Mouse (Mus musculus) forebrain, embryonic 13.5 days (tissue): Measurements from ENCODE around the gene Dnah17. TPM values are rescaled to one million over a fixed set of nuclear protein-coding genes. Genes with fewer than 3 reads are reported as not detected.

Experiments used
- ATAC-seq: fragments of 200-750 bp; cut with Nextera tagmentation; 2 replicates; pipeline ENCODE4 v1.8.0; 2017
- H3K27ac ChIP-seq: fragments of 300-500 bp; sonication (generic); 2 replicates; pipeline ENCODE4 v1.5.1; 2015; ENCODE audit warnings: inconsistent platforms, mild to moderate bottlenecking, moderate library complexity
- H3K27me3 ChIP-seq: fragments of 300-500 bp; sonication (generic); 2 replicates; pipeline ENCODE4 v1.6.1; 2015; ENCODE audit warnings: mild to moderate bottlenecking, inconsistent platforms
- H3K36me3 ChIP-seq: fragments of 300-500 bp; sonication (generic); 2 replicates; pipeline ENCODE4 v1.6.1; 2015; ENCODE audit warnings: mild to moderate bottlenecking, inconsistent platforms; ENCODE audit not compliant: poor library complexity, severe bottlenecking
- H3K4me1 ChIP-seq: fragments of 300-500 bp; sonication (generic); 2 replicates; pipeline ENCODE4 v1.6.1; 2015; ENCODE audit warnings: inconsistent platforms
- H3K4me2 ChIP-seq: fragments of 300-500 bp; sonication (generic); 2 replicates; pipeline ENCODE4 v1.6.1; 2015; ENCODE audit warnings: inconsistent platforms, mild to moderate bottlenecking, moderate library complexity
- H3K4me3 ChIP-seq: fragments of 300-500 bp; sonication (generic); 2 replicates; pipeline ENCODE4 v1.5.1; 2015; ENCODE audit warnings: mild to moderate bottlenecking, inconsistent platforms
- H3K9ac ChIP-seq: fragments of 300-500 bp; sonication (generic); 2 replicates; pipeline ENCODE4 v1.6.1; 2015; ENCODE audit warnings: mild to moderate bottlenecking, inconsistent platforms
- H3K9me3 ChIP-seq: fragments of 300-500 bp; sonication (generic); replicated peaks from 2 replicates; pipeline ENCODE4 v1.6.1; 2016; ENCODE audit warnings: inconsistent platforms
- WGBS: fragments of 180-500 bp; shearing (Covaris S2); methylation state at CpG from one replicate; pipeline ENCODE4 v1.1.7; 2015; 5-methylcytosine and 5-hydroxymethylcytosine counted together
- polyA plus RNA-seq: library from polyadenylated mRNA; unstranded; fragments of >200 nt; fragmentation: Nextera tagmentation; extraction: Ambion mirVana; gene quantifications from 2 replicates; pipeline ENCODE4 v1.2.1, GENCODE M21; 2015

Dnah17 gene
- 0.27 and 0.29 TPM in 2 replicates for polyA plus RNA-seq

DNA sequence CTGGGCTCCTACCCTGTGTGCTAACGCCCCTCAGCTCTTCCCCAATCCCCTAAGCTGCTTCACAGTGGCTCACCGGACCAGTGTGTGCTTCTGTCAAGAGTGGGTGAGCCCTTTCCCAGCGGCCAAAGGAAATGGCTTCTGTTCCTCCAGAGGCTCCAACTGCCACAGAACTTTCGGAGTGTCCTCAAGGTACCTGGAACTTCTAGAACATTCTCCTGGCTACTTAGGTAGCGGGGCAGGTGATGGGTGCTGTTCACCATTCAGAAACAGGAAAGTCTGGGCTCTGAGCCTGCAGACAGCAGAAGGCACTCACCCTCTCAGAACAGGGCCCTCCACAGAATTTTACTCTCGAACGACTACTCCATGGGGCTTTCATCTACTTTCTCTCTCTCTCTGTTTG is at the start of gene Dnah17:
Gene Dnah17, minus strand, starts transcription at position 101 of the 400 bp plus-strand sequence.
- H3K4me1 ChIP-seq: peaks cover 17% of the 10 kb centered on the region
- WGBS: 90% methylated on average over 7 of the region's 7 CpGs
- H3K36me3 ChIP-seq: no peaks in the 10 kb centered on the region
- H3K27me3 ChIP-seq: no peaks in the 10 kb centered on the region
- no peak within 1 kb of the TSS for H3K9ac ChIP-seq
- H3K27ac ChIP-seq: no peak within 1 kb of the TSS
- ATAC-seq: no peak
- no peaks in the 10 kb centered on the region for H3K9me3 ChIP-seq
- H3K4me2 ChIP-seq: no peak within 1 kb of the TSS
- no peak within 1 kb of the TSS for H3K4me3 ChIP-seq

- 88% methylated on average over 7 of the region's 7 CpGs for WGBS
Measured at GRCm38 (mm10) chr11:118180199-118180598, 49.8 kb upstream of the Dnah17 start.

DNA sequence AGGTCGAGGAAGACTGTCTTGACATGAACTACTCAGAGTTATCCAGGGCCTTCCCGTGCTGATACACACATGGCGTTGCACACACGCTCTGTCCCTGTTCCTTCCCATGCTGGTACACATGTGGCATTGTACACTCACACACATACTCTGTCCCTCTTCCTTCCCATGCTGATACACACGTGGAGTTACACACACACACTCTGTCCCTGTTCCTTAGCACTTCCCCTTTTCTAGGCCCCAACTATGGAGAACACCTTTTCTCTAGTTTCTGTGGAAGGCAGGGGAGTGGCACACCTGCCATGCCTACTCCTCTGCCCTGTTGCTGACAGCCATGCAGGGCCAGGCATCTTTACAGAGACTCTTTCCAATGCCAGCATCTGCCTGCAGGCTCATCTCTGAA is 47.8 kb upstream of the Dnah17 start:
- Histone ChIP-seq H3K27ac (no peak overlapping the region), H3K4me1 (no peaks in the 10 kb centered on the region), H3K27me3 (no peaks in the 10 kb centered on the region), H3K4me3 (no peak overlapping the region), H3K9me3 (no peaks in the 10 kb centered on the region), H3K9ac (no peak overlapping the region), H3K36me3 (peaks cover 82% of the 10 kb centered on the region), H3K4me2 (no peak overlapping the region)
- no peak for ATAC-seq
- WGBS: 90% methylated on average over 5 of the region's 5 CpGs

More at GRCm38 (mm10) chr11:118180199-118180598, 49.8 kb upstream of the Dnah17 start:
- no peak overlapping the region for H3K27ac ChIP-seq
- ATAC-seq: no peak
- no peaks in the 10 kb centered on the region for H3K4me1 ChIP-seq
- no peak overlapping the region for H3K4me3 ChIP-seq
- no peaks in the 10 kb centered on the region for H3K27me3 ChIP-seq
- no peak overlapping the region for H3K4me2 ChIP-seq
- no peak overlapping the region for H3K9ac ChIP-seq
- H3K36me3 ChIP-seq: peaks cover 93% of the 10 kb centered on the region
- H3K9me3 ChIP-seq: no peaks in the 10 kb centered on the region

DNA sequence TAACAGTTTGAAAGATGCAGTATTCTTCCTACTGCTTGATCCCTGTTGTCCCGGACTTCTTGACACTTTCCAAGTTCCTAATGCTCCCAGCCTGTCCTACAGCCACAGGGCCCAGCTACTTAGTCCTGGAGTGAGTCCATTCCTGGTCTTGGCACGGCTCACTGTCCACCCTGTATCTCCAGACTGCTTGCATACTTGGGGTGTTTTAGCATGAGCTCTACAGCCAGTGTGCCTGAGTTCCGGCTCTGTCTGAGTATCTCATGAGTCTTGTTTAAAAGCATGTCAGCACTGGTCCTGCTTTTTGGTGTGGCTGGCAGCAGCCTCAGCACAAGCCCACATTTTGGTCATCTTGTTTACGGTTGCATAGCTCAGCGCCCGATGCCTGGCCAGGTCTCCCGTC is 44.3 kb upstream of the Dnah17 start:
- H3K4me1 ChIP-seq: no peaks in the 10 kb centered on the region
- peaks cover 63% of the 10 kb centered on the region for H3K36me3 ChIP-seq
- H3K9ac ChIP-seq: no peak overlapping the region
- WGBS: 95% methylated on average over 7 of the region's 7 CpGs
- no peak overlapping the region for H3K27ac ChIP-seq
- H3K4me3 ChIP-seq: no peak overlapping the region
- no peak overlapping the region for H3K4me2 ChIP-seq
- no peak for ATAC-seq
- H3K27me3 ChIP-seq: no peaks in the 10 kb centered on the region
- H3K9me3 ChIP-seq: no peaks in the 10 kb centered on the region

- Histone ChIP-seq H3K9ac (no peak overlapping the region), H3K4me2 (no peak overlapping the region), H3K9me3 (no peaks in the 10 kb centered on the region), H3K27ac (no peak overlapping the region), H3K4me1 (no peaks in the 10 kb centered on the region), H3K36me3 (peaks cover 59% of the 10 kb centered on the region), H3K27me3 (no peaks in the 10 kb centered on the region), H3K4me3 (no peak overlapping the region)
- 77% methylated on average over 5 of the region's 5 CpGs for WGBS
- no peak for ATAC-seq
Measured at GRCm38 (mm10) chr11:118172768-118173167, 42.3 kb upstream of the Dnah17 start.

- Histone ChIP-seq H3K9ac (no peak overlapping the region), H3K27me3 (no peaks in the 10 kb centered on the region), H3K36me3 (peaks cover 59% of the 10 kb centered on the region), H3K4me3 (no peak overlapping the region), H3K9me3 (no peaks in the 10 kb centered on the region), H3K4me1 (no peaks in the 10 kb centered on the region), H3K27ac (no peak overlapping the region), H3K4me2 (no peak overlapping the region)
- no peak for ATAC-seq
- 84% methylated on average over 5 of the region's 5 CpGs for WGBS
Measured at GRCm38 (mm10) chr11:118170333-118170732, 39.9 kb upstream of the Dnah17 start.

- peaks cover 66% of the 10 kb centered on the region for H3K36me3 ChIP-seq
- H3K4me3 ChIP-seq: no peak overlapping the region
- WGBS: 71% methylated on average over 9 of the region's 9 CpGs
- H3K27me3 ChIP-seq: no peaks in the 10 kb centered on the region
- no peak overlapping the region for H3K9ac ChIP-seq
- ATAC-seq: no peak
- H3K9me3 ChIP-seq: no peaks in the 10 kb centered on the region
- H3K4me1 ChIP-seq: no peaks in the 10 kb centered on the region
- no peak overlapping the region for H3K27ac ChIP-seq
- no peak overlapping the region for H3K4me2 ChIP-seq
Measured at GRCm38 (mm10) chr11:118168714-118169113, 38.3 kb upstream of the Dnah17 start.

DNA sequence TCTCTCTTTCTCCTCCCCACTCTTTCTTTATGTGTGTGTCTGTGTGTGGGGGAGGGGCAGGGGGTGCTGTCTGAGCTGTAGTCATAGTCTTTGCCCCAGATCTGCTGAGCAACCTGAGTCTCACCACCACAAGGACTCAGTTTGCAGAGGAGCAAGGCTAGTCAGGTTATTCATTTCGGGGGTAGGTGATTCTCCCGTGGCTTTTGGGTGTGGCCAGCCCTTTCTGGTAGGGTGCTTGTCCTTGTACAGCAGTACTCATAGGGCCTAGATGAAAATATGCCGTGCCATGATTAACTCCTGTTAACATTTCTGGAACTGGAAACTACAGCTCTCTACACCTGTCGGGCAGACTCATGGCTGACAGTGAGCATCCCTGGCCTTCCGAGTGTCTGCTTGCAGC is 36.2 kb upstream of the Dnah17 start:
- Histone ChIP-seq H3K9ac (no peak overlapping the region), H3K36me3 (peaks cover 68% of the 10 kb centered on the region), H3K4me2 (no peak overlapping the region), H3K27me3 (no peaks in the 10 kb centered on the region), H3K4me3 (no peak overlapping the region), H3K4me1 (no peaks in the 10 kb centered on the region), H3K9me3 (no peaks in the 10 kb centered on the region), H3K27ac (no peak overlapping the region)
- no peak for ATAC-seq
- WGBS: 91% methylated on average over 5 of the region's 5 CpGs

DNA sequence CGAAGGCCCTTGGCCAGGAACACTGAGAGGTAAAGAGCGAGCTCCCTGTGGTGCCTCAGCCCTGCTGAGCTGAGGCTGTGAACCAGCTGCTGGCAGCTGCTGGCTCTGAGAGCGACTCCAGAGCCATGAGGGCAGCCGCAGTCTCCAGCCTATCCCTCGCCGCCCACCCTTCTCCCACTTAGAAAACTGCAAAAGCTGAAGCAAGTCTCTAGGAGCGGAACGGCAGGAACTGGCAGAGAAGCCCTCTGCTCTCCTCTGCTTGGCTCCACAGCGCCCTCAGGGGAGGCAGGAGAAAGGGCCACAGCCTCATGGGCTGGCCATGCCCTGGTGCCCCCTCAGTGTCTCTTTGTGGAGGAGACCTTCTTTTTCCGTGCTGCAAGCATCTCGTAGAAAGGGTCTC is 35.2 kb upstream of the Dnah17 start:
- Histone ChIP-seq H3K27me3 (no peaks in the 10 kb centered on the region), H3K36me3 (peaks cover 68% of the 10 kb centered on the region), H3K4me1 (no peaks in the 10 kb centered on the region), H3K27ac (no peak overlapping the region), H3K4me2 (no peak overlapping the region), H3K4me3 (no peak overlapping the region), H3K9ac (no peak overlapping the region), H3K9me3 (no peaks in the 10 kb centered on the region)
- 44% methylated on average over 11 of the region's 11 CpGs for WGBS
- ATAC-seq: no peak

DNA sequence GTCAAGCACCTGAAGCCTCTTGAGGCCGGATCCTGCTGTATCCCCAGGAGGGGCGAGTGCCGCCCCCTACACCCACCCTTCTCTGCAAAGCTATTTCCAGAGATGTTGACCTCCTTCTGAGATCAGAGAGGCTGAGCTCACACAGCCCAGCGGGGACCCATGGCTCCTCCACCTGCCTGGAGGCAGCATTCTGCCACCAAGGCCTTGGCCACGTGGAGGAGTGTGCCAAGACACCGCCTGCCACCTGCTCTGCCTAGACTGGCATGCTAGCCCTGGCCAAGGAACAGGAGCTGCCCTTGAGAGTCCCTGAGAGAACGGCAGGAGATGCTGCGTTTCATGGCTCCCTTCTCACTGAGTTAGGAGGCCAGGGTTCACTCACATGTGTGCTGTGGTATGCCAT is 34.1 kb upstream of the Dnah17 start:
- Histone ChIP-seq H3K9ac (no peak overlapping the region), H3K9me3 (no peaks in the 10 kb centered on the region), H3K27me3 (no peaks in the 10 kb centered on the region), H3K27ac (no peak overlapping the region), H3K36me3 (peaks cover 58% of the 10 kb centered on the region), H3K4me3 (no peak overlapping the region), H3K4me2 (no peak overlapping the region), H3K4me1 (no peaks in the 10 kb centered on the region)
- WGBS: 81% methylated on average over 8 of the region's 8 CpGs
- no peak for ATAC-seq

GRCm38 (mm10) chr11:118162245-118162644 is 31.8 kb upstream of the Dnah17 start:
- no peak overlapping the region for H3K27ac ChIP-seq
- no peak overlapping the region for H3K4me3 ChIP-seq
- H3K27me3 ChIP-seq: no peaks in the 10 kb centered on the region
- no peak for ATAC-seq
- H3K9me3 ChIP-seq: no peaks in the 10 kb centered on the region
- no peaks in the 10 kb centered on the region for H3K4me1 ChIP-seq
- no peak overlapping the region for H3K9ac ChIP-seq
- no peak overlapping the region for H3K4me2 ChIP-seq
- WGBS: 73% methylated on average over 10 of the region's 10 CpGs
- peaks cover 39% of the 10 kb centered on the region for H3K36me3 ChIP-seq

GRCm38 (mm10) chr11:118161240-118161639 is 30.8 kb upstream of the Dnah17 start:
- H3K4me1 ChIP-seq: no peaks in the 10 kb centered on the region
- no peak overlapping the region for H3K27ac ChIP-seq
- ATAC-seq: no peak
- no peaks in the 10 kb centered on the region for H3K27me3 ChIP-seq
- no peak overlapping the region for H3K4me2 ChIP-seq
- H3K9me3 ChIP-seq: no peaks in the 10 kb centered on the region
- WGBS: 85% methylated on average over 6 of the region's 6 CpGs
- H3K36me3 ChIP-seq: peaks cover 29% of the 10 kb centered on the region
- no peak overlapping the region for H3K9ac ChIP-seq
- no peak overlapping the region for H3K4me3 ChIP-seq

DNA sequence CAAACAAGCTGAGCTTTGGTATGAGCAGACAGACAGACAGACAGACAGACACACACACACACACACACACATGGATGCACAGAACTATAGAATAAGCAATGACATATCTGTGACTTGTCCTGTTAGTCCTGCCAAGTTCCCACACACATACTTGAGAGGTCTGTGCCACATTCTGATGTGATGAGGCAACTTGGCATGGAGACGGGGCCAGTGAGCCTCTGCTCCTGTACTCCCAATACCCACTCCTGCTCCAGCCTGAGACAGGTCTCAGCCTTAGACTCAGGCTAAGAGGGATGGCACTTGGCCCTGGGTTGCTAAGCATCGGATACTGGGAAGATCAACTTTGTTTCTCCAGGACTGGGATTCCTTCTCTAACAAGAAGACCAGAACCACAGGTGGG is 30.3 kb upstream of the Dnah17 start:
- no peak overlapping the region; the same call in 1 of the 2 replicates for H3K27ac ChIP-seq
- peaks cover 4% of the 10 kb centered on the region for H3K9me3 ChIP-seq
- H3K4me3 ChIP-seq: no peak overlapping the region
- ATAC-seq: no peak
- no peaks in the 10 kb centered on the region for H3K27me3 ChIP-seq
- no peak overlapping the region for H3K4me2 ChIP-seq
- H3K36me3 ChIP-seq: peaks cover 24% of the 10 kb centered on the region
- 76% methylated on average over 2 of the region's 2 CpGs for WGBS
- H3K9ac ChIP-seq: no peak overlapping the region
- H3K4me1 ChIP-seq: no peaks in the 10 kb centered on the region
